Mouse (Mus musculus): ENCODE data around the gene Spp1.

GRCm38 (mm10) chr5:104434835-104435301, at the start of gene Spp1:
- TF ChIP-seq CTCF (IDR thresholded peaks at IDR 0.05; ENCODE audit: borderline replicate concordance, control insufficient read depth, extremely low read depth, insufficient read depth, low read length, poor library complexity) (no peak), POLR2A (IDR thresholded peaks at IDR 0.05; ENCODE audit: control insufficient read depth, extremely low read depth, insufficient read depth, low read length, poor library complexity) (no peak)

All from thymus, adult 2 months (tissue).